Mouse (Mus musculus) left cerebral cortex, postnatal 10 days (tissue): ENCODE results near the gene Tyms. TPM values are rescaled to one million over a fixed set of nuclear protein-coding genes. Genes with fewer than 3 reads are reported as not detected.
"Not testable (repeated sequence)": the region's sequence is repeated elsewhere in the genome, so short reads cannot be mapped to it uniquely, and the experiment has no call there.

ENCODE experiments used
- DNase-seq, 2 experiments: peaks; one replicate each; pipeline ENCODE4 v3.0.0; 2021 to 2022; ENCODE audit warnings: low spot score in 2 of 2, mixed read lengths in 1 of 2; ENCODE audit errors: extremely low spot score in 1 of 2
- intact Hi-C: fragments of 180-260 bp; cut with DNase I; formaldehyde crosslinking; loops from one replicate; pipeline ENCODE4 v1.15.1; 2025
- total RNA-seq, 2 experiments: library from RNA; stranded (reverse); gene quantifications; 2 replicates each; pipeline ENCODE4 v1.2.3; 2021

Tyms gene
- total RNA-seq, 2 experiments from 2014 or later, result 5.8 to 8.3 TPM

DNA sequence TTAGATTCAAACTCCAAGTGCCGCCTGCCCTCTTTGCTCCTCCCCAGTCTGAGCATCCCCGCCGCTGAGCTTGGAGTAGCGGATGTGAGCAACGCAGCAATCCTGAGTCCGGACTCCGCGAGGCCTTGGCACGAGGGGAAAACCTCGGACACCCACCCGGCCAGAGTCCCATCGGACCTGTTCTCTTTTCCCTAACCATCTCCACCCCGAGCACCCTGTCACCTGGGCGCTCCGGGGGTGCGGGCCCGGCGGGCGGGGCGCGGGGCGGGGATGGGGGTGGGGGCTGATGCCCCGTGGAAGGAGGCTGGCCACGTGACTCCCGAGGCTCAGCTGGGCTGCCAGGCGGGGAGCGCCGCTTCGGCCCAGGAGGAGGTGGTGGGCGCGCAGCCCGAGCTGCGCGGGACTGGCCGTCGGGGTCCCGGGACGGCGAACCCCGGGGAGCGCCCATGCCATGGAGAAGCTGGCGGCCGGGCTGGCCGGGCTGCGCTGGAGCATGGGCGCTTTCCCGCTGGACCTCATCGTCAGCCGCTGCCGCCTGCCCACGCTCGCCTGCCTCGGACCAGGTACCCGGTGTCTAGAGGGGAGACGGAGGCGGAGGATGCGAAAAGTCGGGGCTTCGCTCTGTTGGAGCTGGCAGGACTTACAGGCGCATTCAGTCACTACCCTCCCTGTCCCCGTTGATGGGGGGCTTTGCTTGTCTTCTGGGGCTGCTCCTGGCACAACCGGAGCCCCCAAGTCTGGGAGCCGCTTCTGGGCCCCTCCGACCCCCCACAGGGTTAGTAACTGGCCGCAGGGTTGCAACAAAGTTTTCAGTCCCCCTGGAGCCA, 31.6 kb upstream of the Tyms start, which contains the start of gene Garem2:
Garem2 (plus strand) TSS at position 321 of the 827 bp plus-strand sequence.
- intact Hi-C loops, result no loop called here
- DNase-seq, result peak in 1 of 2 experiments; percentile 56

DNA sequence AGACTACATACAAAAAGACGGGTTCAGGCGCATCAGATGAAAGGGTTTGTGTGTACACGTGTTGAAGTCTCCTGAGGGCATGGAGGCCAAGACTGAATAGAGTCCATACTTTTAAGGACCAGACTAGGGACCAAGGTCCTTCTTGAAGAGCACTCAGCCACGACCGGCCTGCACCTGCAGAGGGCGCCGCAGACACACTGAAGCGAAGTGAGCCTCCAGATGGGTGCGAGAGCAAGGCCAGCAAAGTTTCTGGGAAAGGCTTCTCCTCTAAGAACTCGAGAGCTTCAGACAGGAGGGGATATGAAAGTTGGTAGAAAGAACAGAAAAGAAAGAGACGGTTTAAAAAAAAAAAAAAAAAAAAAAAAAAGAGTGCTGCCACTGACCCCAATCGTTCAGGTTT, 30.9 kb upstream of the Tyms start:
- intact Hi-C loops, result no loop called here

DNA sequence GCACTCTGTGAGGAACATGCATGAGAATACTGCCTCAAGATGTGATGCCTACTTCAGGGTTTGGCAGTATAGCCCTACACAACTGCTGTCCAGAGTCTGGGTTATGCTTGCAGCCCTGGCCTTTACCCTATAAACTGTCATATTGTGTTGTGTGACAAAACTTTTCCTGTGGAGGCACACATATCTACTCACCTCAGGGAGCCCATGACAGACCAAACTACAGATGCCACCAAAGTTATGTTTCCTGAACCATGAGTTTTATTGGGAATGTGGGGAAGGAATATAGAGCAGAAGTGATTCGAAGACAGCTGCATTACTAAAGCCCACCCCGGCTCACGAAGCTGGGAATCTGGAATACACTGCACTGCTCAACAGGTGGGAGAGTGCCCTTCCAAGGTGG, 29.9 kb upstream of the Tyms start:
- DNase-seq, result no peak
- intact Hi-C loops, result no loop called here

More for the DNA sequence above, 30.9 kb upstream of the Tyms start:
- peak in 1 of 2 experiments; percentile 69 for DNase-seq

DNA sequence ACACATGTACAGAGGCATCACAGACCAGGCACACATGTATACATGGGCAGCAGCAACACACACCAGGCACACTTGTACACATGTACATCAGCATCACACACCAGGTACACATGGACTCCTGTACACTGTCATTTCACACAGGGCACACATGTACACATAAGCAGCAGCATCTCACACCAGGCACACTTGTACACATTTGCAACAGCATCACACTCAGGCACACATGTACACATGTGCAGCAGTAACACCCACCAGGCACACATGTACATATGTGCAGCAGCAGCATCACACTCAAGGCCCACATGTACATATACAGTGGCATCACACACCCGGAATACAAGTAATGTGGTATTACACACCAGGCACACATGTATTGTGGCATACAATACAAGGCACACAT, 24.8 kb upstream of the Tyms start:
- DNase-seq, result no peak
- intact Hi-C loops, result no loop called here

DNA sequence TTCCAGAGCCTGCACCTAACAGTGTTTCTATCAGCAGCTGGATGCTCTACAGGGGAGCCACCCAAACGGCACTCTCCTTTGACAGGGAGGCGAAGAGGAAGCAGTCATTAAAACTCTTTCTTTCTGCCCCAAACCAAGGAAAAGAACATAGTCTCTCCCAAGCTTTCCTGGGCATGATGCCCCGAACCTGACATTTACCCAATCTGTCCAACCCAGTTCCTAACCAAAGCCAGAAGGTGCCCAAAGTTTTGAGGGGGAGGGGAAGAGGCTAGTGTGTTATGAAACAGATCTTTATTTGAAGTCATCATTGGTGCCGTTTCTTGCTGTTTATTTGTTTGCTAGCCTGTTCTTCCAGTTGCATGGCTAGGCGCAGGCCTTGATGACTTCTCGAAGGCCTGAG, 22.3 kb upstream of the Tyms start:
- no peak for DNase-seq
- intact Hi-C loops, result no loop called here

DNA sequence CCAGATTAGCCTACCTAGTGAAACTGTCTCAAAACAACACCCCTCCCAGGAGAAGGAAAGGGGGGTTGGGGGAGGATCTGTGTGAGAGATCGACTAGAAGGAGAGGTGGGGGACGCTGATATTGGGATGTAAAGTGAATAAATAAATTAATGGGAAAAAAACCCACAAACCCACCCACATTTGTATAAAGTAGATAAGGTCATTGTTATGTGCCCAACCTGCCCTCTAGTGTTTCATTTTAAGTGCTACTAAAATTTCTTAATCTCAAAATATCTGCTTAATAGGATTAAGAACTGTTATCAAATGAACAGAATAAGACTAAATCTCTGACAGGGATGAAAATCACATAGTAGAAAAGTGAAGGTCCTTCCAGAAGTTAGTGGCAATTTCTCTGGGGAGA, 21.0 kb upstream of the Tyms start:
- intact Hi-C loops, result no loop called here
- no peak for DNase-seq

DNA sequence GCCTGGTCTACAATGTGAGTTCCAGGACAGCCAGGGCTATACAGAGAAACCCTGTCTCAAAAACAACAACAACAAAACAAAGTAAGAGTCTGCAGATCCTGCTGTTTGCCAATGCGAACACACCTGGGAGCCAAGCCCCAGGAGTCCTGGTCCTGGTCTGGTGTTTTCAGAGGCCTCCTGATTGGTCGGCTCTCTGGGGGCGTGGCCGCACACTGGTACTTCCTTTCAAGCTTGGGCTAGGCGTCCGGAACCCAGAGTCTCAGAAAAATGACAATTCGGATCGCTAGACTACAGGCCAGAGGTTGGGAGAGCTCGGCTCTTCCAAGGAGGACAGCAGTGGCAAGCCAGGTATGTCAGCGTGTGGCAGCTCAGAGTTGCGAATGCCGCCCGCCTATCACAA, 19.3 kb upstream of the Tyms start:
- intact Hi-C loops, result no loop called here
- DNase-seq, result no peak

DNA sequence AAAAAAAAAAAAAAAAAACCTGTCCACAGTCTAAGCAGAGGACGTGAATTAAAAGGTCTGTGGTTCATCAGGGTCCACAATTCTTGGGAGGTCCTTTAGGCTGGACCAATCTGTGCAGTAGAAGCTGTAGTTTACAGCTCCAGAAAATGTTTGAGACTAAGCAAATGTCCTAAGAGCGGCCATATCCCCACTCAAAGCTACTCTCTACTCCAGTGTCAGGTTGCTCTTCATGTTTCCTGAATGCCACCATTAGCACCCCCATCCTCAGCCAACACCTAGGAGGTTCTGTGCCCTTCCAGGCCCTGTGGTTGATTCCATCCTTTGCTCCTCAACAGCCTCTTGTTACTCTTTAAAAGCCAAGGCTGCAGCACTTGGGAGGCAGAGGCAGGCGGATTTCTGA, 1.0 kb downstream of the Tyms start:
- no peak for DNase-seq
- intact Hi-C loops, result no loop called here

DNA sequence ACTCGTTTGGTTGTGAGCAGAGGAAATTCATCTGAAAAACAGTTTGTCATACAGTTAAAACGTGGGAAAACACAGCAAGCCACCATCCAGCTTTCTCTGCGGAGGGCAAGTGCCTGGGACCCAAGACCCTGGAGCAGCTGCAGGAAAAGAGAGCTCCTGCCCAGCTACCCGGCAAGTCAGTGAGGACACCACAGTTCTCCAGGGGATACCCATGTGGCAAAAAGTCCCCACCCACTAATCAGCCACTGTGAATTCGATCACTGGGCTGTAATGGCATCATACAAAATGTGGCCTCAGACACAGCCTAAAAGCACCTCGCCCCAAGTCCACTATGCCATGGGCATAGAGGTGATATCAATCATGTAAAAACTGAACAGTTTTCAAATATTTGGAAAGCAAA, 1.7 kb downstream of the Tyms start:
- no peak for DNase-seq

DNA sequence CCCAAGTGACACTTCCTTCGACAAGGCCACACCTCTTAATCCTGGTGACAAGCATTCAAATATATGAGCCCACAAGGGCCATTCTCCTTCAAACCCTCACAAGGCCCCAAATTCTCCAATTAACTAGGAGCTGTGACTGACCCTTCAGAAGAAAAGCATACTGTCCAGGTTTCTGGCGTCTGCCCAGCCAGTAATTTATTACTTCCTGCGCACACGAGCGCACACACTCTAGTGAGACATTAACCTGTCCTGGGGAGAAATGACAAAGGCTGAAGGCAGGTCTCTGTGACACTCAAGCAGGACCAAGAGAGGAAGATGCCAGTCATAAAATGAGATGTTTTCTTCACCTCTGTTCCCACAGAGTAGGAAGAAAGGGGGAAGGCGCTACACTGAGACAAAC, 5.7 kb downstream of the Tyms start:
- intact Hi-C loops, result no loop called here
- DNase-seq, result no peak

More for the DNA sequence above, 1.7 kb downstream of the Tyms start:
- intact Hi-C loops, result no loop called here

DNA sequence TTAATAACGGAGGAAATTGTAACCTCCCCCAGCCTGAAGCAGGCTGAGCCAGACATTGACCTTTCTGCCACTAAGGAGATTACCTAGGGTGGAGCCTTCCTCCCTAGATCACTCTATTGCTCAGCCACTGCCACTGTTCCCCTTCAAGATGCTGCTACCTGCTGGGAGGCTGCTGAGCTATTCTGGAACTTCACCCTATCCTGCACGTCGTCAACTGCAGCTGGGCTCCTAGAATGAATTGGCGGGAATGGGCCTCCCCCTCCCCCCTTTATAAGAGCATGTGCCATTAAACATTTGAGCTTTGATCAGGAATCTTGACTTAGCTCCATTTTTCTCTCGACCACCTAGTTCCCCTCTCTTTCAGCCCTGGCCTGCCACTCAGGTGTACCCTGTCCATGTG, 13.8 kb downstream of the Tyms start:
- DNase-seq, intact Hi-C loops: not testable (repeated sequence)

DNA sequence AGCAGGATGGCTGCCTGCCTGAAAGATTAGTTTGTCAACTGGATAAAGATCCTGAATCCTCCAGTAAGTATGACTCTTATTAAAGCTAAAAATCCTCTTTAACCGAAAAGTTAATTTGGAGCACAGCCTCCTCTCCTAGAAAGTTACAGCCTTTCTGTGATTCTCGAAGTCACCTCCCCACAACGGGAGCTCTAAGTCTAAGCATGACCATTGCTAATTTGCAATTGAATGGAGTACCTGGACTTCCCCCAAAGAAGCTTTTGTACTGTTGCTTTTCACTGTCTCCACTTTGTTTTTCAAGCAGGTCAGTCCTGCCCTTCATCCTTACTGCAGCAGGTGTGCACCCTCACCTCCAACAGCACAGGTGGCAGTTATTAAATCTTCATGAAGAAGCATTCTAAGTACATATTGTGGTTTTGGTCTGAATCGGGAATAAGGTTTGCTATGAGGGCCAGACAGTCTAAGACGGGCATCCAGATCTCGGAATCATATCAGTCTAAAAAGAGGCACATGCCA, 15.1 kb downstream of the Tyms start:
- no peak for DNase-seq
- intact Hi-C loops, result no loop called here

DNA sequence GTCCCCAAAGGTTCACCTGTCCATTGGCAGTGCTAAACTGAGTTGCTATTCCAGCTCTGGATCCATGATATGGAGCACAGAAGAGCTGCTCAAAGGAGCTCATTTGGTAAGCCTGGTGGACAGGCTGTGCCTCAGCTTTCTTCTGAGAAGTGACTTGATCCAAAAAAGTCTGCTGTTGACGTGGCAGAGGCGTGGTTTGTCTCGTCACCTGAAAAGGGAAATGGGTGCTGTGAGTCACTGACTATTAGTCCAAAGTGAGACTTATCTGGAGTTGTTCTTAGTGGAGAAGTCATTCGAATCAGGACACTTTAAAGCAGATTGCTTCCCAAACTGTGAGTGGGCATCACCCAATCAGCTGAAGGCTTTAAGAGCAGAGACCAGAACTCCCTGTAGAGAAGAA, 33.6 kb downstream of the Tyms start:
- intact Hi-C loops, DNase-seq: not testable (repeated sequence)

DNA sequence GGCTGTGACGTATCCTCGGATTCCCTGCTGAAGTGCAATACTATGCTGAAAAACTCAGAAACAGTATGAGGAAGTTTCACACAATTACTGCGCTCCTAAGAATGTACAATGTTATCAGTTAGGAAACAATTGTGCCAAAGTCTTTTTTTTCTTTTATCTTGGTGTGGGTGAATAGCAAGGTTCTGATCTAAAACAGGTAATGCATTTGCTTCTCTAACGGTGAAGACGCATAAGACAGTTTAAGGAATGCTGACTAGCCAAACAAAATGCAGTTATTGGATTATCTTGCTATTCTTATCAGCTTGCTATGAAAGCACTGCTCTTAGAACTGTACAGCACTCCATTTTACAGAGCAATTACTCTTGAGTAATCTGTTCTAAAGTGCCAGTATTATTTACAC, 34.1 kb downstream of the Tyms start:
- intact Hi-C loops, DNase-seq: not testable (repeated sequence)

DNA sequence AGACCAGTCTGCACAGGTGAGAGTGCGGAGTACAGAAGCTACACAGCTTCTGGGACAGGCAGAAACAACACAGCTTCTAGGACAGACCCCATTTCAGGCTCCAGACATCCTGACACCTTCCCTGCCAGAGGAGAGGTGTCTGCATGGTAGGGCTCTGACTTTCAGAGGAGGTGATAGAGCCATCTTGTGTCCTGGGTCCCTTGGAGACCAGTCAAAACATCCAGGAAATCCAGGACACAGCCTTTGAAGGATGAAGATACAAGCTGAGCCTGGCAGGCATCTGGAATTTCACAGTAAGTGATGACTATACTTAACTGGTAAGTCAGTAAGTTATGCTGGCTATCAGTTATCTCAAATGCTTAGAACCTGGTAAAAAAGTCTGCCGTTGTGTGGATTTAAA, 36.3 kb downstream of the Tyms start:
- intact Hi-C loops, DNase-seq: not testable (repeated sequence)

DNA sequence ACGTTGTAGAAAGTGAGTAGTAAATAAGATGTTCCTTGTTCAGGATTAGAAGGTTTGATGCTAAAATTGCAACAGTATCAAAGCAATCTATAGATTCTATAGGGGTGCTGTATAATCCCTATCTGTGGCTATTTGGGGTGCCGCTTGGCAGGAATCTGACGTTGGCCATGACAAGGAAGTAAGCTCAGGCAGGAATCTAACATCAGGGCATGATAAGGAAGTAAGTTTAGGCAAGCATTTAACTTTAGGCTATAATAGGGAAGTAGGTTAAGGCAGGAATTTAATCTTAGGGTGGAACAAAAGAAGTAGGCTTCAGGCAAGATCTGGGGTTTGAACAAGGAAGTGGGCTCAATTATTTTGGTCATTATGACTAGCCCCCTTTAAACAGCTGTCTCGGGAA, 37.6 kb downstream of the Tyms start:
- intact Hi-C loops, DNase-seq: not testable (repeated sequence)

DNA sequence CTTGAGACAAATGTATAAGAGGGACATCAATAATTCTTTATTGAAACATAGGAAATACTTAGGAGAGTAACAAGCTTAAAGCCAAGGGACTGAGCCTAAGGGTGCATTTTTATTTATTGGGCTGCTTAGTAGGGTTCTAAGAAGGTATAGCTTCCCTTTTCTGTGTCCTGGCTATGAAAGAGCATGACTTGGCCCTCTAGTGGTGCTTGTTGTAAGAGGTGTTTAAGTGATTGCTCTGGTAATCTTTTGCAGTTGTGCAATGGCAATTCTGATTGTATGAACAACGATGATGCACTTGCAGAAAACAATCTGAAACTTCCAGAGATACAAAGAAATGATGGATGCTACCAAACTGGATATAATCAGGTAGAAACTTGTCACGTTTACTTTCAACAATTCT, 58.8 kb downstream of the Tyms start:
- peak in 1 of 2 experiments; percentile 5 for DNase-seq
- intact Hi-C loops, result loop anchor here (5.0 kb wide), 1 partner anchor 192 kb away; no protein-coding TSS in a partner anchor

DNA sequence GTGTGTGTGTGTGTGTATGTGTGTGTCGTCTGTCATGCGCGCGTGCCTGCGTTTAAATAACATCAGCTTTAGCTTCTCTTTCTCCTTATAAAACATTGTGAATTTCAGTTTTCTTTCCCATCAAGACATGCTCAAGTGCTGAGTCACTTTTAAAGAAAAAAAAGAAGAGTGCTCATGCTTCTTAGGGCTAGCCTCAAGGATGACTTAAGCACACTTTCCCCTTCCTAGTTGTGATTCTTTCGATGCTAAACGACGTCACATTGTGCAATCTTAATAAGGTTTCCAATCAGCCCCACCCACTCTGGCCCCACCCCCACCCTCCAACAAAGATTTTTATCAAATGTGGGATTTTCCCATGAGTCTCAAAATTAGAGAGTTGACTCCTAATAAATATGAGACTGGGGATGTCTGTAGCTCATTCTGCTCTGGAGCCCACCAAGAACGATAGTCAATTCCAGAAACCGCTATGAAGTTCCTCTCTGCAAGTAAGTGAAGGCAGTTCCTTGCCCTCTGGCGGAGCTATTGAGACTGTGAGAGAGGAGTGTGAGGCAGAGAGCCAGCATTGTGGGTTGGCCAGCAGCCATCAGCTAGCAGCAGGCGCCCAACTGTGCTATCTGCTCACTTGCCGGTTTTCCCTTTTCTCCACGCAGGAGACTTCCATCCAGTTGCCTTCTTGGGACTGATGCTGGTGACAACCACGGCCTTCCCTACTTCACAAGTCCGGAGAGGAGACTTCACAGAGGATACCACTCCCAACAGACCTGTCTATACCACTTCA, 60.5 kb downstream of the Tyms start, which contains the start of gene Il6:
Il6 (plus strand) TSS at position 389 of the 778 bp plus-strand sequence.
- DNase-seq, result peak; percentile 87 to 92

More for the DNA sequence above, 60.5 kb downstream of the Tyms start, which contains the start of gene Il6:
- intact Hi-C loops, result loop anchor here (5.0 kb wide), 1 partner anchor 191 kb away; no protein-coding TSS in a partner anchor
